Mouse (Mus musculus) olfactory bulb, adult 2 months (tissue): ENCODE measurements around the gene Krt72.

Experiments
- CTCF ChIP-seq: fragments of 200-500 bp; IDR thresholded peaks from 2 replicates; pipeline ENCODE4 v1.5.1; 2012; ENCODE audit warnings: low read depth, mild to moderate bottlenecking, low read length, moderate library complexity; ENCODE audit not compliant: insufficient read depth
- POLR2A ChIP-seq: fragments of 200-500 bp; IDR thresholded peaks from 2 replicates; pipeline ENCODE4 v1.6.1; 2012; ENCODE audit warnings: mild to moderate bottlenecking, low read depth, low read length, moderate library complexity; ENCODE audit not compliant: insufficient read depth

GRCm38 (mm10) chr15:101829441-101829840, 43.2 kb upstream of the Krt72 start:
- TF ChIP-seq POLR2A = no peak
- no peak for TF ChIP-seq CTCF
